Mouse (Mus musculus) neural tube, embryonic 14.5 days (tissue): Measurements from ENCODE around the gene Ssbp4. TPM values are rescaled to one million over a fixed set of nuclear protein-coding genes. Genes with fewer than 3 reads are reported as not detected.

Experiments used
- ATAC-seq: fragments of 200-750 bp; cut with Nextera tagmentation; 2 replicates; pipeline ENCODE4 v1.8.0; 2017; ENCODE audit warnings: low read depth, mild to moderate bottlenecking, moderate TSS enrichment, moderate library complexity
- H3K27ac ChIP-seq: fragments of 300-500 bp; sonication (generic); 2 replicates; pipeline ENCODE4 v1.5.1; 2014; ENCODE audit warnings: low read depth, mild to moderate bottlenecking, control low read depth, low read length, moderate library complexity, mixed read lengths
- H3K27me3 ChIP-seq: fragments of 300-500 bp; sonication (generic); 2 replicates; pipeline ENCODE4 v1.6.1; 2014; ENCODE audit warnings: low read length; ENCODE audit not compliant: control insufficient read depth, insufficient read depth
- H3K36me3 ChIP-seq: fragments of 300-500 bp; sonication (generic); 2 replicates; pipeline ENCODE4 v1.6.1; 2014; ENCODE audit warnings: low read length, mixed read lengths; ENCODE audit not compliant: control insufficient read depth, insufficient read depth
- H3K4me1 ChIP-seq: fragments of 300-500 bp; sonication (generic); 2 replicates; pipeline ENCODE4 v1.6.1; 2014; ENCODE audit warnings: low read length; ENCODE audit not compliant: control insufficient read depth, insufficient read depth
- H3K4me2 ChIP-seq: fragments of 300-500 bp; sonication (generic); 2 replicates; pipeline ENCODE4 v1.6.1; 2014; ENCODE audit warnings: mild to moderate bottlenecking, low read depth, low read length, control low read depth
- H3K4me3 ChIP-seq: fragments of 300-500 bp; sonication (generic); 2 replicates; pipeline ENCODE4 v1.5.1; 2014; ENCODE audit warnings: low read depth, low read length, control low read depth, mixed read lengths
- H3K9ac ChIP-seq: fragments of 300-500 bp; sonication (generic); replicated peaks from 2 replicates; pipeline ENCODE4 v1.6.1; 2014; ENCODE audit warnings: low read depth, mild to moderate bottlenecking, control low read depth, low read length, mixed read lengths
- H3K9me3 ChIP-seq: fragments of 300-500 bp; sonication (generic); 2 replicates; pipeline ENCODE4 v1.6.1; 2016; ENCODE audit warnings: low read length; ENCODE audit not compliant: control insufficient read depth
- WGBS: fragments of 180-500 bp; shearing (Covaris S2); extraction: QIAGEN DNeasy Blood & Tissue Kit; methylation state at CpG from one replicate; pipeline ENCODE4 v1.1.7; 2014; 5-methylcytosine and 5-hydroxymethylcytosine counted together
- polyA plus RNA-seq: library from polyadenylated mRNA; unstranded; fragments of >200 nt; fragmentation: Nextera tagmentation; extraction: Ambion mirVana; gene quantifications from 2 replicates; pipeline ENCODE4 v1.2.1, GENCODE M21; 2014

Gene Ssbp4
- polyA plus RNA-seq, 1 experiment from 2014 or later: 240 TPM

- no peak for ATAC-seq
- Histone ChIP-seq H3K9me3 (no peaks in the 10 kb centered on the region), H3K36me3 (no peaks in the 10 kb centered on the region), H3K4me1 (peaks cover 23% of the 10 kb centered on the region), H3K27ac (no peak overlapping the region), H3K9ac (0 out of 2 replicates have a peak overlapping the region, but pooled peaks have one; percentile 8), H3K4me2 (no peak overlapping the region), H3K4me3 (no peak overlapping the region), H3K27me3 (no peaks in the 10 kb centered on the region)
- WGBS: 5% methylated on average over 1 of the region's 1 CpGs
These were observed 5.1 kb upstream of the Ssbp4 start for GRCm38 (mm10) chr8:70613763-70614162.

GRCm38 (mm10) chr8:70611849-70612248 is 3.2 kb upstream of the Ssbp4 start:
- no peaks in the 10 kb centered on the region for H3K27me3 ChIP-seq
- H3K27ac ChIP-seq: peak overlapping the region; percentile 31; the same call in 1 of the 2 replicates
- peaks cover 30% of the 10 kb centered on the region for H3K4me1 ChIP-seq
- WGBS: 0% methylated on average over 6 of the region's 6 CpGs
- H3K4me3 ChIP-seq: peak overlapping the region; percentile 35
- peak overlapping the region; percentile 86 for H3K4me2 ChIP-seq
- H3K9ac ChIP-seq: no peak overlapping the region
- H3K36me3 ChIP-seq: no peaks in the 10 kb centered on the region
- ATAC-seq: no peak
- no peaks in the 10 kb centered on the region for H3K9me3 ChIP-seq

GRCm38 (mm10) chr8:70610796-70611771 is 2.4 kb upstream of the Ssbp4 start:
- Histone ChIP-seq H3K9me3 (no peaks in the 10 kb centered on the region), H3K27me3 (no peaks in the 10 kb centered on the region), H3K4me3 (peak overlapping the region; percentile 35), H3K9ac (peak overlapping the region; percentile 46), H3K4me2 (peak overlapping the region; percentile 86), H3K27ac (peak overlapping the region; percentile 31), H3K4me1 (peaks cover 32% of the 10 kb centered on the region), H3K36me3 (no peaks in the 10 kb centered on the region)
- ATAC-seq: no peak
- WGBS: under 1% methylated on average over 54 of the region's 54 CpGs

GRCm38 (mm10) chr8:70609849-70610795 is 1.4 kb upstream of the Ssbp4 start:
- Histone ChIP-seq H3K4me3 (peak overlapping the region; percentile 27), H3K9me3 (no peaks in the 10 kb centered on the region), H3K4me1 (peaks cover 32% of the 10 kb centered on the region), H3K4me2 (peak overlapping the region; percentile 86), H3K9ac (peak overlapping the region; percentile 34; the same call in 1 of the 2 replicates), H3K36me3 (no peaks in the 10 kb centered on the region), H3K27ac (peak overlapping the region; percentile 68), H3K27me3 (no peaks in the 10 kb centered on the region)
- WGBS: under 1% methylated on average over 40 of the region's 45 CpGs
- ATAC-seq: peak; percentile 26; the same call in 1 of the 2 replicates

- Histone ChIP-seq H3K9me3 (no peaks in the 10 kb centered on the region), H3K36me3 (no peaks in the 10 kb centered on the region), H3K9ac (peak overlapping the region; percentile 34; the same call in 1 of the 2 replicates), H3K4me1 (peaks cover 32% of the 10 kb centered on the region), H3K4me2 (peak overlapping the region; percentile 86), H3K27me3 (no peaks in the 10 kb centered on the region), H3K4me3 (peak overlapping the region; percentile 27), H3K27ac (peak overlapping the region; percentile 68)
- under 1% methylated on average over 34 of the region's 39 CpGs for WGBS
- peak; percentile 48 for ATAC-seq
These were observed 736 bp upstream of the Ssbp4 start for GRCm38 (mm10) chr8:70609368-70609848.

GRCm38 (mm10) chr8:70607898-70608748 is 549 bp downstream of the Ssbp4 start:
- peak overlapping the region; percentile 68 for H3K27ac ChIP-seq
- H3K4me3 ChIP-seq: peak overlapping the region; percentile 74
- H3K4me2 ChIP-seq: peak overlapping the region; percentile 86
- ATAC-seq: peak; percentile 25
- H3K27me3 ChIP-seq: no peaks in the 10 kb centered on the region
- H3K9me3 ChIP-seq: no peaks in the 10 kb centered on the region
- H3K9ac ChIP-seq: peak overlapping the region; percentile 92
- H3K4me1 ChIP-seq: peaks cover 32% of the 10 kb centered on the region
- no peaks in the 10 kb centered on the region for H3K36me3 ChIP-seq
- WGBS: 2% methylated on average over 80 of the region's 84 CpGs

- Histone ChIP-seq H3K9me3 (no peaks in the 10 kb centered on the region), H3K9ac (peak overlapping the region; percentile 92), H3K27ac (peak overlapping the region; percentile 68; the same call in 1 of the 2 replicates), H3K4me2 (peak overlapping the region; percentile 86), H3K4me1 (peaks cover 32% of the 10 kb centered on the region), H3K36me3 (no peaks in the 10 kb centered on the region), H3K4me3 (peak overlapping the region; percentile 74), H3K27me3 (no peaks in the 10 kb centered on the region)
- peak; percentile 0; the same call in 1 of the 2 replicates for ATAC-seq
- 30% methylated on average over 6 of the region's 6 CpGs for WGBS
These were observed 1.1 kb downstream of the Ssbp4 start for GRCm38 (mm10) chr8:70607603-70607897.
